Mouse (Mus musculus): ENCODE measurements around the gene Rapgef3. TPM values are rescaled to one million over a fixed set of nuclear protein-coding genes. Genes with fewer than 3 reads are reported as not detected.

The Rapgef3 gene
- polyA plus RNA-seq, 1 experiment from 2014 or later, result 8.0 TPM

- no peak overlapping the region for H3K4me3 ChIP-seq (ENCODE audit: low read depth, low read length)
- 84% methylated on average over 8 of the region's 8 CpGs for WGBS
- no peak for ATAC-seq (ENCODE audit: low read depth)
Measured at GRCm38 (mm10) chr15:97770280-97770679, 2.5 kb upstream of the Rapgef3 start.

GRCm38 (mm10) chr15:97768192-97768591 is 420 bp upstream of the Rapgef3 start:
- Histone ChIP-seq H3K4me2 (ENCODE audit: low read depth, low read length) (peak overlapping the region; percentile 82), H3K27me3 (replicated peaks; ENCODE audit: control insufficient read depth, insufficient read depth, low read length) (peaks cover 16% of the 10 kb centered on the region), H3K27ac (replicated peaks; ENCODE audit: low read depth, low read length) (peak overlapping the region; percentile 46), H3K4me3 (ENCODE audit: low read depth, low read length) (peak overlapping the region; percentile 42), H3K4me1 (ENCODE audit: control insufficient read depth, insufficient read depth, low read length) (peaks cover 33% of the 10 kb centered on the region), H3K36me3 (ENCODE audit: control insufficient read depth, insufficient read depth, low read length) (no peaks in the 10 kb centered on the region), H3K9me3 (ENCODE audit: control insufficient read depth, low read length) (no peaks in the 10 kb centered on the region), H3K9ac (ENCODE audit: low read depth, low read length) (peak overlapping the region; percentile 64)
- DNase-seq (ENCODE audit: low spot score), result no peak
- ATAC-seq (ENCODE audit: low read depth), result peak; percentile 27; the same call in 1 of the 2 replicates
- WGBS, result under 1% methylated on average over 12 of the region's 18 CpGs

More at GRCm38 (mm10) chr15:97770280-97770679, 2.5 kb upstream of the Rapgef3 start:
- Histone ChIP-seq H3K9ac (ENCODE audit: low read depth, low read length) (no peak overlapping the region), H3K36me3 (ENCODE audit: control insufficient read depth, insufficient read depth, low read length) (no peaks in the 10 kb centered on the region), H3K27ac (replicated peaks; ENCODE audit: low read depth, low read length) (no peak overlapping the region), H3K4me2 (ENCODE audit: low read depth, low read length) (no peak overlapping the region), H3K9me3 (ENCODE audit: control insufficient read depth, low read length) (no peaks in the 10 kb centered on the region), H3K27me3 (replicated peaks; ENCODE audit: control insufficient read depth, insufficient read depth, low read length) (peaks cover 16% of the 10 kb centered on the region), H3K4me1 (ENCODE audit: control insufficient read depth, insufficient read depth, low read length) (peaks cover 38% of the 10 kb centered on the region)
- DNase-seq (ENCODE audit: low spot score), result no peak

DNA sequence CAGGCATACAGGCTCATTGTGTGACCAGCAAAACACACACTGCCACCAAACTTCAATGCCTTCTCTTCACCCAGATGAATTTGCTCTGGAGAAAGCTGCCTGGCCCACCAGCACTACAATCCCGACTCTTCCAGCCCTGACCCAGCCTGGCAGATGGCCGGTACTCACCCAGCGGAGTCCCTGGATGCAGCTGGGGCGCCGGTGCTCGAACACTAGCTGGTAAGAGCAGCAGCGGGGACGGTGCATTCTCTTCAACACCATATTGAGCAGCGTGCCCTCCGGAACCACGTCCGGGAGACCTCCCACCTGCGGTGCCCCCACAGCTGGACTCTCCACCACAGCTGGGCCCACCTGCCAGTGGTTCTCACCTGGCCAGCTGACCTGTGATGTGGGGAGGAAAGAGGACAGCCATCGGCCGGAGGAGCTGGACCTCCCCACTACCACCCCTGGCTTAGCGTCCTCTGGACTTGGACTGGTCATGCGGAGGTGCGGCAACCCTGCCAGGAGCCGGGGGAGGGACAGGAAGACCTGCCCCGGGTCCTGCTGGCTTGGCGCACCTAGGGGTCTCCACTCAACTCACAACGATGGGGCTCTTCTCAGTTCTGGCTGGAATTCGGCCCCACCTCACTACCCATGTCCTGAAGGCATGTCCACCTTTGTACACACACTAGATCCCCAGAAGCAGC is 1.0 kb downstream of the Rapgef3 start:
- H3K27me3 ChIP-seq (replicated peaks; ENCODE audit: control insufficient read depth, insufficient read depth, low read length), result peaks cover 16% of the 10 kb centered on the region
- H3K9me3 ChIP-seq (ENCODE audit: control insufficient read depth, low read length), result no peaks in the 10 kb centered on the region
- H3K4me3 ChIP-seq (ENCODE audit: low read depth, low read length), result peak overlapping the region; percentile 42
- peaks cover 23% of the 10 kb centered on the region for H3K4me1 ChIP-seq (ENCODE audit: control insufficient read depth, insufficient read depth, low read length)
- WGBS, result 5% methylated on average over 16 of the region's 23 CpGs
- H3K9ac ChIP-seq (ENCODE audit: low read depth, low read length), result peak overlapping the region; percentile 64
- no peaks in the 10 kb centered on the region for H3K36me3 ChIP-seq (ENCODE audit: control insufficient read depth, insufficient read depth, low read length)
- DNase-seq (ENCODE audit: low spot score) (no peak), ATAC-seq (ENCODE audit: low read depth) (peak; percentile 1; the same call in 1 of the 2 replicates)
- no peak overlapping the region for H3K27ac ChIP-seq (replicated peaks; ENCODE audit: low read depth, low read length)
- peak overlapping the region; percentile 82 for H3K4me2 ChIP-seq (ENCODE audit: low read depth, low read length)

GRCm38 (mm10) chr15:97766194-97766593 is 1.6 kb downstream of the Rapgef3 start:
- Histone ChIP-seq H3K36me3 (ENCODE audit: control insufficient read depth, insufficient read depth, low read length) (no peaks in the 10 kb centered on the region), H3K27ac (replicated peaks; ENCODE audit: low read depth, low read length) (no peak overlapping the region), H3K27me3 (replicated peaks; ENCODE audit: control insufficient read depth, insufficient read depth, low read length) (peaks cover 16% of the 10 kb centered on the region), H3K4me1 (ENCODE audit: control insufficient read depth, insufficient read depth, low read length) (peaks cover 23% of the 10 kb centered on the region), H3K4me2 (ENCODE audit: low read depth, low read length) (peak overlapping the region; percentile 82), H3K4me3 (ENCODE audit: low read depth, low read length) (peak overlapping the region; percentile 42), H3K9me3 (ENCODE audit: control insufficient read depth, low read length) (no peaks in the 10 kb centered on the region), H3K9ac (ENCODE audit: low read depth, low read length) (0 out of 2 replicates have a peak overlapping the region, but pooled peaks have one; percentile 64)
- WGBS, result 24% methylated on average over 8 of the region's 8 CpGs
- ATAC-seq (ENCODE audit: low read depth) (no peak), DNase-seq (ENCODE audit: low spot score) (no peak)

DNA sequence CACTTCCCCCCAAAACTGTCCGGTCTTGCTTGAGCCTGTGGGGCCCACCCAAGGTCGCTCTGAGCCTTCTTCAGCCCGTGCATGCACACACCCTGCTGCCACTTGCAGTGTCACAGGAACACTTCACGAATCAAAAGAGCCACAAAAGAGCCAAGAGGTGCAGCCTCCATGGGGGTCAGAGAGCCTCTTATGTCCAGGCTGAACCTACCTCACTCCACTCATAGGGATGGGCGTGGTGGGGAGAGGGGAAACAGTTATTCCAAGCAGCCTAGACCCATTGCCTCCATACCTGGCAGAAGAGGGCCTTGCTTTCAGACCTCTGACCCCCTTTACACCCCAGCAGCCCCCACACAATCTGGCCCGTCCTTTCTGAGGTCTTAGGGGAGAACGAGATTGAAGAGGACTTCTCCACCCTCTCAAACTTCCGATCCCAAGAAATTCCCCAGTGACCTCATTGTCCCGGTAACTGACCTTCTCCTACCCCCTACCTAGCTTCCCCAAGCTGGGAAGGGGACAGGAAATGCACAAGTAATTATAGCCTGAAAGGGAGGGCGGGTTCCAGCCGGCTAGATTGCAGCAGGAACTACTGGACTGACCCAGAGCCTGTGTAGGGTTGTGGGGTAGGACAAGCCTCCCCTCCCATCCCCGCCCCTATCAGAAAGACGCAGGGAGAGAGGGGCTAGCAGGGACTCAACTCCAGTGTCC is 2.5 kb downstream of the Rapgef3 start:
- H3K4me1 ChIP-seq (ENCODE audit: control insufficient read depth, insufficient read depth, low read length), result peaks cover 23% of the 10 kb centered on the region
- no peak overlapping the region for H3K27ac ChIP-seq (replicated peaks; ENCODE audit: low read depth, low read length)
- H3K9ac ChIP-seq (ENCODE audit: low read depth, low read length), result no peak overlapping the region
- DNase-seq (ENCODE audit: low spot score) (no peak), ATAC-seq (ENCODE audit: low read depth) (no peak)
- H3K4me3 ChIP-seq (ENCODE audit: low read depth, low read length), result peak overlapping the region; percentile 1; the same call in 1 of the 2 replicates
- H3K36me3 ChIP-seq (ENCODE audit: control insufficient read depth, insufficient read depth, low read length), result no peaks in the 10 kb centered on the region
- peaks cover 16% of the 10 kb centered on the region for H3K27me3 ChIP-seq (replicated peaks; ENCODE audit: control insufficient read depth, insufficient read depth, low read length)
- H3K9me3 ChIP-seq (ENCODE audit: control insufficient read depth, low read length), result no peaks in the 10 kb centered on the region
- WGBS, result 40% methylated on average over 13 of the region's 13 CpGs
- peak overlapping the region; percentile 82 for H3K4me2 ChIP-seq (ENCODE audit: low read depth, low read length)

- peaks cover 16% of the 10 kb centered on the region for H3K27me3 ChIP-seq (replicated peaks; ENCODE audit: control insufficient read depth, insufficient read depth, low read length)
- H3K4me3 ChIP-seq (ENCODE audit: low read depth, low read length), result no peak overlapping the region
- H3K9me3 ChIP-seq (ENCODE audit: control insufficient read depth, low read length), result no peaks in the 10 kb centered on the region
- no peak overlapping the region for H3K9ac ChIP-seq (ENCODE audit: low read depth, low read length)
- DNase-seq (ENCODE audit: low spot score) (no peak), ATAC-seq (ENCODE audit: low read depth) (no peak)
- WGBS, result 57% methylated on average over 2 of the region's 2 CpGs
- H3K4me1 ChIP-seq (ENCODE audit: control insufficient read depth, insufficient read depth, low read length), result peaks cover 23% of the 10 kb centered on the region
- no peak overlapping the region for H3K4me2 ChIP-seq (ENCODE audit: low read depth, low read length)
- no peaks in the 10 kb centered on the region for H3K36me3 ChIP-seq (ENCODE audit: control insufficient read depth, insufficient read depth, low read length)
- H3K27ac ChIP-seq (replicated peaks; ENCODE audit: low read depth, low read length), result no peak overlapping the region
Measured at GRCm38 (mm10) chr15:97764532-97764931, 3.2 kb downstream of the Rapgef3 start.

GRCm38 (mm10) chr15:97763256-97764049 is 4.3 kb downstream of the Rapgef3 start:
- no peak for DNase-seq (ENCODE audit: low spot score)
- Histone ChIP-seq H3K9me3 (ENCODE audit: control insufficient read depth, low read length) (no peaks in the 10 kb centered on the region), H3K36me3 (ENCODE audit: control insufficient read depth, insufficient read depth, low read length) (peaks cover 7% of the 10 kb centered on the region; the same call in 1 of the 2 replicates), H3K4me2 (ENCODE audit: low read depth, low read length) (no peak overlapping the region), H3K27me3 (replicated peaks; ENCODE audit: control insufficient read depth, insufficient read depth, low read length) (peaks cover 16% of the 10 kb centered on the region), H3K27ac (replicated peaks; ENCODE audit: low read depth, low read length) (no peak overlapping the region), H3K4me3 (ENCODE audit: low read depth, low read length) (no peak overlapping the region), H3K9ac (ENCODE audit: low read depth, low read length) (no peak overlapping the region), H3K4me1 (ENCODE audit: control insufficient read depth, insufficient read depth, low read length) (peaks cover 23% of the 10 kb centered on the region)
- ATAC-seq (ENCODE audit: low read depth), result no peak
- WGBS, result 43% methylated on average over 9 of the region's 9 CpGs

DNA sequence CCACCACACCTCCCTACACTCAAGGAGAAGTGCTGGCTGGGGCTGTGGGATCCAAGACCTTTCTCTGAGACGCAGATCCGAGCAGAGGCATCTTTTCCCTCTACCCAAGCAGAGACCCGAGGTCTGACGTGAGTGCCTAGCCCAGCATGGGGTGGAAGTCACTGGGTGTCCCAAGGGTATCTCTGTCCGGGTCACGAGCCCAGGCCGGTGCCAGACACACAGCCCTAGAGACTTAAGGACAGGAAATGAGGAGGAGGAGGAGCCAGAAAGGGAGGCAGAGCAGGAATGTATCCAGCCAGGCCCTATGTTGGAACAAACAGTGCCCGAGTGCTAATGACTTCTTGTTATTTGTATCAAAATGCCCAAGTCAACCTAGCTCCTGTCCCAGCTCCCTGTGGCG is 5.0 kb downstream of the Rapgef3 start:
- H3K27ac ChIP-seq (replicated peaks; ENCODE audit: low read depth, low read length), result no peak overlapping the region
- peaks cover 16% of the 10 kb centered on the region for H3K27me3 ChIP-seq (replicated peaks; ENCODE audit: control insufficient read depth, insufficient read depth, low read length)
- no peak overlapping the region for H3K9ac ChIP-seq (ENCODE audit: low read depth, low read length)
- 41% methylated on average over 9 of the region's 9 CpGs for WGBS
- no peak overlapping the region for H3K4me3 ChIP-seq (ENCODE audit: low read depth, low read length)
- ATAC-seq (ENCODE audit: low read depth) (no peak), DNase-seq (ENCODE audit: low spot score) (no peak)
- H3K4me2 ChIP-seq (ENCODE audit: low read depth, low read length), result no peak overlapping the region
- peaks cover 8% of the 10 kb centered on the region; the same call in 1 of the 2 replicates for H3K36me3 ChIP-seq (ENCODE audit: control insufficient read depth, insufficient read depth, low read length)
- H3K4me1 ChIP-seq (ENCODE audit: control insufficient read depth, insufficient read depth, low read length), result peaks cover 19% of the 10 kb centered on the region
- H3K9me3 ChIP-seq (ENCODE audit: control insufficient read depth, low read length), result no peaks in the 10 kb centered on the region
